Mouse (Mus musculus): ENCODE data around the gene Epha4. TPM values are rescaled to one million over a fixed set of nuclear protein-coding genes. Genes with fewer than 3 reads are reported as not detected.

Gene Epha4
- total and polyA plus RNA-seq, 3 experiments: 3.9 to 26.0 (median 13.0) TPM

- TF ChIP-seq NRF1 (IDR thresholded peaks at IDR 0.05; ENCODE audit: low read depth, low read length) (no peak), SMC3 (IDR thresholded peaks at IDR 0.05; ENCODE audit: low read depth, low read length) (peak; percentile 48), ZNF384 (IDR thresholded peaks at IDR 0.05; ENCODE audit: low read depth, low read length) (peak; percentile 26; the same call in 1 of the 2 replicates), CHD1 (IDR thresholded peaks at IDR 0.05; ENCODE audit: low read depth, low read length) (peak; percentile 67; the same call in 1 of the 2 replicates), ETS1 (conservative IDR thresholded peaks at IDR 0.05; ENCODE audit: low read depth, low read length) (peak; percentile 94), POLR2A (IDR thresholded peaks at IDR 0.05; ENCODE audit: low read depth, low read length) (0 out of 2 replicates have a peak, but pooled peaks have one; percentile 43), USF2 (conservative IDR thresholded peaks at IDR 0.05; ENCODE audit: low read depth, low read length) (no peak), MXI1 (IDR thresholded peaks at IDR 0.05; ENCODE audit: low read depth, low read length) (peak; percentile 57; the same call in 1 of the 2 replicates)
These were observed 18.3 kb downstream of the Epha4 start (continued) for GRCm38 (mm10) chr1:77496468-77497181.

DNA sequence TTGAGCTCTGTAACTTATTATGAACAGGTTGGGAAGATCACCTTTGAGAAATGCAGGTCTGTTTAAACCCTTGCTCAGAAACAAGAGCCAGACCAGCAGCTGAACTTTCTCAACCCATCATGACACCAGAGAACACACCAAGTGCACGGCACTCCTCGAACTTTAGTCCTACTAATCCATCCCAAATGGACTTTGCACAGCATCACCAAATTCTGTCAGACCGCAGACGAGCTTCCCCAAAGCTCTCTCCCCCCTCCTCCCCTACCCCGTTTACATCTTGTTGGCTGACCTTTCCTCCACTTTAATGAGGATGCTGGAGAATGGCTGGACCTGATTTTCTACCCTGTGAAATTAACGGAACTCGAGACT, 19.1 kb downstream of the Epha4 start:
- TF ChIP-seq MAZ (IDR thresholded peaks at IDR 0.05; ENCODE audit: low read depth, low read length) (no peak), KAT2A (IDR thresholded peaks at IDR 0.05; ENCODE audit: insufficient replicate concordance, low read length) (no peak), IRF4 (IDR thresholded peaks at IDR 0.05; ENCODE audit: low read depth, low read length) (no peak), CTCF (conservative IDR thresholded peaks at IDR 0.05 in 1 of 2, IDR thresholded peaks at IDR 0.05 in 1 of 2; ENCODE audit: low read depth in 2 of 2, low read length in 2 of 2) (no peak), SIN3A (IDR thresholded peaks at IDR 0.05; ENCODE audit: low read length) (no peak), E2F4 (IDR thresholded peaks at IDR 0.05; ENCODE audit: insufficient replicate concordance, low read depth, low read length) (no peak), POLR2A (IDR thresholded peaks at IDR 0.05; ENCODE audit: low read depth, low read length) (no peak), USF1 (IDR thresholded peaks at IDR 0.05; ENCODE audit: low read depth, low read length) (no peak), USF2 (conservative IDR thresholded peaks at IDR 0.05; ENCODE audit: low read depth, low read length) (no peak), RCOR1 (conservative IDR thresholded peaks at IDR 0.05; ENCODE audit: low read depth, low read length) (no peak), GABPA (IDR thresholded peaks at IDR 0.05; ENCODE audit: insufficient replicate concordance, low read depth, low read length) (no peak), MEF2A (IDR thresholded peaks at IDR 0.05; ENCODE audit: borderline replicate concordance, low read depth, low read length) (no peak), MAFK (IDR thresholded peaks at IDR 0.05; ENCODE audit: insufficient replicate concordance, low read length) (no peak), UBTF (IDR thresholded peaks at IDR 0.05; ENCODE audit: low read depth, low read length) (no peak), ELF1 (IDR thresholded peaks at IDR 0.05; ENCODE audit: low read depth, low read length) (no peak), POLR2AphosphoS2 (IDR thresholded peaks at IDR 0.05; ENCODE audit: low read depth, low read length) (no peak), TCF12 (IDR thresholded peaks at IDR 0.05; ENCODE audit: low read depth, low read length) (no peak), EP300 (IDR thresholded peaks at IDR 0.05; ENCODE audit: low read length) (no peak), HCFC1 (IDR thresholded peaks at IDR 0.05; ENCODE audit: low read depth, low read length) (no peak), MAX (IDR thresholded peaks at IDR 0.05; ENCODE audit: low read length) (no peak)
- H3K79me2 ChIP-seq (replicated peaks; ENCODE audit: control insufficient read depth, extremely low read depth, insufficient read depth, poor library complexity, severe bottlenecking): peaks cover 71% of the 10 kb centered on the region
- no peaks in the 10 kb centered on the region for H3K9me3 ChIP-seq (replicated peaks; ENCODE audit: low read length)
- H3K27ac ChIP-seq (ENCODE audit: insufficient read depth, low read depth): peak overlapping the region; percentile 64
- in situ Hi-C loops (cut with MboI; ENCODE audit: low pct_ligation_motif_present, low pct_unique_long_range_greater_than_20kb, low sequenced_read_pairs) (no loop called here), dilution Hi-C loops (cut with MboI; ENCODE audit: extremely low pct_ligation_motif_present, extremely low pct_unique_long_range_greater_than_20kb, low sequenced_read_pairs) (no loop called here)
- DNase-seq (ENCODE audit: extremely low read depth): no peak
- no peak overlapping the region for H3K4me3 ChIP-seq (replicated peaks in 1 of 3; ENCODE audit: low read depth in 2 of 3, low read length in 2 of 3, poor library complexity in 1 of 3)
- peak overlapping the region; percentile 66; the same call in 1 of the 2 replicates for H3K9ac ChIP-seq (ENCODE audit: insufficient read depth, low read depth)
- peaks cover 10 to 76% of the 10 kb centered on the region in 2 experiments for H3K4me1 ChIP-seq (ENCODE audit: control insufficient read depth in 1 of 2, insufficient read depth in 2 of 2)
- H3K4me2 ChIP-seq (ENCODE audit: insufficient read depth, low read depth, poor library complexity, severe bottlenecking): peak overlapping the region; percentile 89; the same call in 1 of the 2 replicates
- no peaks in the 10 kb centered on the region for H3K27me3 ChIP-seq (replicated peaks)
- peaks cover 6 to 8% of the 10 kb centered on the region in 2 experiments for H3K36me3 ChIP-seq (replicated peaks in 1 of 2; ENCODE audit: control insufficient read depth in 1 of 2, insufficient read depth in 1 of 2, low read length in 1 of 2)
